Mouse (Mus musculus): ENCODE measurements at regions not wholly inside any gene's neighbourhood (a gene's known extent, or its start where the extent isn't known, plus 50 kb on each side); places are given as distances from the start of the nearest gene placed in this dataset.

- dilution Hi-C loops (cut with MboI; ENCODE audit: extremely low pct_ligation_motif_present, extremely low pct_unique_long_range_greater_than_20kb, low sequenced_read_pairs), result no loop called here
- H3K36me3 ChIP-seq (replicated peaks in 1 of 2; ENCODE audit: control insufficient read depth in 1 of 2, insufficient read depth in 1 of 2, low read length in 1 of 2), result no peaks in the 10 kb centered on the region
- in situ Hi-C loops (cut with MboI; ENCODE audit: low pct_ligation_motif_present, low pct_unique_long_range_greater_than_20kb, low sequenced_read_pairs), result no loop called here
Observed at GRCm38 (mm10) chr8:113977072-113977471, 128.5 kb upstream of the Adamts18 start.

GRCm38 (mm10) chr8:113978946-113979345 is 130.4 kb upstream of the Adamts18 start:
- no peak overlapping the region for H3K9ac ChIP-seq (ENCODE audit: insufficient read depth, low read depth)
- in situ Hi-C loops (cut with MboI; ENCODE audit: low pct_ligation_motif_present, low pct_unique_long_range_greater_than_20kb, low sequenced_read_pairs), result no loop called here
- no peak for TF ChIP-seq NRF1 (IDR thresholded peaks at IDR 0.05; ENCODE audit: low read depth, low read length)
- no peak for TF ChIP-seq CTCF (conservative IDR thresholded peaks at IDR 0.05 in 1 of 2, IDR thresholded peaks at IDR 0.05 in 1 of 2; ENCODE audit: low read depth in 2 of 2, low read length in 2 of 2)
- TF ChIP-seq RCOR1 (conservative IDR thresholded peaks at IDR 0.05; ENCODE audit: low read depth, low read length), result no peak
- no peak for TF ChIP-seq KAT2A (IDR thresholded peaks at IDR 0.05; ENCODE audit: insufficient replicate concordance, low read length)
- TF ChIP-seq RAD21 (IDR thresholded peaks at IDR 0.05; ENCODE audit: low read depth, low read length), result no peak
- TF ChIP-seq MAX (IDR thresholded peaks at IDR 0.05; ENCODE audit: low read length), result no peak
- no peak for TF ChIP-seq ETS1 (conservative IDR thresholded peaks at IDR 0.05; ENCODE audit: low read depth, low read length)
- no peak overlapping the region for H3K4me2 ChIP-seq (ENCODE audit: insufficient read depth, low read depth, poor library complexity, severe bottlenecking)
- H3K4me3 ChIP-seq (replicated peaks in 1 of 3; ENCODE audit: low read depth in 2 of 3, low read length in 2 of 3, poor library complexity in 1 of 3), result no peak overlapping the region
- no peak for DNase-seq (ENCODE audit: extremely low read depth)
- no peaks in the 10 kb centered on the region for H3K79me2 ChIP-seq (replicated peaks; ENCODE audit: control insufficient read depth, extremely low read depth, insufficient read depth, poor library complexity, severe bottlenecking)
- H3K27me3 ChIP-seq (replicated peaks), result no peaks in the 10 kb centered on the region
- H3K36me3 ChIP-seq (replicated peaks in 1 of 2; ENCODE audit: control insufficient read depth in 1 of 2, insufficient read depth in 1 of 2, low read length in 1 of 2), result no peaks in the 10 kb centered on the region
- no peak overlapping the region for H3K27ac ChIP-seq (ENCODE audit: insufficient read depth, low read depth)
- no peaks in the 10 kb centered on the region for H3K4me1 ChIP-seq (ENCODE audit: control insufficient read depth in 1 of 2, insufficient read depth in 2 of 2)
- peaks cover 75% of the 10 kb centered on the region for H3K9me3 ChIP-seq (replicated peaks; ENCODE audit: low read length)
- dilution Hi-C loops (cut with MboI; ENCODE audit: extremely low pct_ligation_motif_present, extremely low pct_unique_long_range_greater_than_20kb, low sequenced_read_pairs), result no loop called here

More at GRCm38 (mm10) chr8:113977072-113977471, 128.5 kb upstream of the Adamts18 start:
- TF ChIP-seq KAT2A (IDR thresholded peaks at IDR 0.05; ENCODE audit: insufficient replicate concordance, low read length) (no peak), ZMIZ1 (IDR thresholded peaks at IDR 0.05; ENCODE audit: low read depth, low read length) (no peak), CHD1 (IDR thresholded peaks at IDR 0.05; ENCODE audit: low read depth, low read length) (no peak), POLR2A (IDR thresholded peaks at IDR 0.05; ENCODE audit: low read depth, low read length) (no peak), NRF1 (IDR thresholded peaks at IDR 0.05; ENCODE audit: low read depth, low read length) (no peak), HCFC1 (IDR thresholded peaks at IDR 0.05; ENCODE audit: low read depth, low read length) (no peak), TCF12 (IDR thresholded peaks at IDR 0.05; ENCODE audit: low read depth, low read length) (no peak), MXI1 (IDR thresholded peaks at IDR 0.05; ENCODE audit: low read depth, low read length) (no peak), ZC3H11A (IDR thresholded peaks at IDR 0.05; ENCODE audit: low read depth, low read length) (no peak), JUN (IDR thresholded peaks at IDR 0.05; ENCODE audit: insufficient read depth, low read depth, low read length) (no peak), SIN3A (IDR thresholded peaks at IDR 0.05; ENCODE audit: low read length) (no peak), ZNF384 (IDR thresholded peaks at IDR 0.05; ENCODE audit: low read depth, low read length) (no peak), CHD2 (IDR thresholded peaks at IDR 0.05; ENCODE audit: low read length) (no peak), PAX5 (IDR thresholded peaks at IDR 0.05; ENCODE audit: low read length) (no peak)
- no peak overlapping the region for H3K9ac ChIP-seq (ENCODE audit: insufficient read depth, low read depth)
- peaks cover 70% of the 10 kb centered on the region for H3K9me3 ChIP-seq (replicated peaks; ENCODE audit: low read length)
- H3K27me3 ChIP-seq (replicated peaks), result no peaks in the 10 kb centered on the region
- H3K27ac ChIP-seq (ENCODE audit: insufficient read depth, low read depth), result no peak overlapping the region
- H3K4me2 ChIP-seq (ENCODE audit: insufficient read depth, low read depth, poor library complexity, severe bottlenecking), result no peak overlapping the region
- no peak for DNase-seq (ENCODE audit: extremely low read depth)
- H3K4me1 ChIP-seq (ENCODE audit: control insufficient read depth in 1 of 2, insufficient read depth in 2 of 2), result no peaks in the 10 kb centered on the region
- no peaks in the 10 kb centered on the region for H3K79me2 ChIP-seq (replicated peaks; ENCODE audit: control insufficient read depth, extremely low read depth, insufficient read depth, poor library complexity, severe bottlenecking)
- H3K4me3 ChIP-seq (replicated peaks in 1 of 3; ENCODE audit: low read depth in 2 of 3, low read length in 2 of 3, poor library complexity in 1 of 3), result no peak overlapping the region
